Mouse (Mus musculus): Measurements from ENCODE around the gene Lce6a. TPM values are rescaled to one million over a fixed set of nuclear protein-coding genes. Genes with fewer than 3 reads are reported as not detected.

The Lce6a gene
- not detected in 2 replicates for polyA plus RNA-seq (2012; ENCODE audit: insufficient read depth, insufficient read length, missing spikeins)

DNA sequence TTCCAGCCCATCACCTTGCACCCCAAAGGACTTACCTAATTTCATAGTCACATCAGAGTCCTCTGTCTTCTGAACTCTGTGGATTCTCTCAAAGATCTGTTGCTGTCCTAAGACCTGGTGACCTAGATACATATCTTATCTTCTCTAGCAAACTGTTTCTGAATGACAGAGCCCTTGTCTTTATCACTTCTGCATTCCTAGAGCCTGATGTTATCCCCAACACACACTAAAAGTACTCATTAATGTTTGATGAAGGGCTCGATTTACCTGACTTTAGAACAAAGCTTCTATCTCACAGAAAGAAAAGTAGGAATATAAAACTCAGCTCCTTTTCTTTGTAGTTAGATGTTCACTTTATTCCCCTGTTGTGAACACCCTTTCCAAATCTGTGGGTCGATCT, at the start of gene Lce6a:
Gene Lce6a (minus strand): TSS at position 101 of the 400 bp plus-strand sequence.
- Histone ChIP-seq H3K4me1 (ENCODE audit: control insufficient read depth, insufficient read depth, low read length) (no peaks in the 10 kb centered on the region), H3K4me3 (ENCODE audit: insufficient read depth, low read length) (no peak within 1 kb of the TSS), H3K27ac (ENCODE audit: insufficient read depth, low read depth, low read length) (no peak within 1 kb of the TSS)
- TF ChIP-seq POLR2A (IDR thresholded peaks at IDR 0.05; ENCODE audit: borderline replicate concordance, low read depth, low read length) (no peak), CTCF (IDR thresholded peaks at IDR 0.05; ENCODE audit: low read depth, low read length) (no peak)

DNA sequence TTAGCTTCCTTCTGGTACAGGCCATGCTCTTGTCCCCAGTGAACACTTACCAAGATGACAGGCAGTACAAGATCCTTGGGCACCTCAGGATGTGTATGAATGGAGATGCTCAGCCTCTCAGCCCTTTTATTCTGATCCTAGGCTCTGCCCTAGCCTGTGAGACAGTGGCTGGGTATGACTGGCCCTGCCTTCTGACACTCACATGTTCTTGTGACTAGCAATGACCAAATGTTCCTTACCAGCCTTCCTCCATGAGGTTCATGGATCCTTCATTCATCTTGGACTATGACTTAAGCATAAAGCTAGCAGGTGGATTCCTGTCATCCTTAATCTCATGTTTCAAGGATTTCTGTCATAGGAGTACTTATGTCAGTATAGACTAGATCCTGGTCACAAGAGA, 48.8 kb upstream of the Lce6a start, which contains the start of gene Lce1a2:
Gene Lce1a2 (minus strand): TSS at position 101 of the 400 bp plus-strand sequence.
- Histone ChIP-seq H3K27ac (ENCODE audit: insufficient read depth, low read depth, low read length) (no peak within 1 kb of the TSS), H3K4me1 (ENCODE audit: control insufficient read depth, insufficient read depth, low read length) (no peaks in the 10 kb centered on the region), H3K4me3 (ENCODE audit: insufficient read depth, low read length) (no peak within 1 kb of the TSS)
- TF ChIP-seq POLR2A (IDR thresholded peaks at IDR 0.05; ENCODE audit: borderline replicate concordance, low read depth, low read length) (no peak), CTCF (IDR thresholded peaks at IDR 0.05; ENCODE audit: low read depth, low read length) (no peak)

DNA sequence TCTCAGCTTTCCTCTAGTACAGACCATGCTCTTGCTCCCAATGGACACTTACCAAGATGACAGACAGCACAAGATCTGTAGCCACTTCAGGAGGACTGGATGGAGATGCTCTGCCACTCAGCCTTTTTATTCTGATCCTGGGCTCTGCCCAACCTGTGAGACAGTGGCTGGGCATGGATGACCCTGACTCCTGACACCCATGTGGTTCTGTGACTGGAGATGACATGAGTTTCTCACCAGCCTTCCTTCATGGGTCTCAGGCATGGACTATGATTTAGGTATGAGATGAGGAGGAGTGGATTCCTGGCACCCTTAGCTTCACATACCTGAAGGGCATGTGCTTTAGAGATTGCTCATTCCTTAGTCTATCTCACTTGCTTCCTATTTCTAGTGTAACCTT, 35.4 kb upstream of the Lce6a start, which contains the start of gene Lce1b:
Gene Lce1b (minus strand): TSS at position 101 of the 400 bp plus-strand sequence.
- no peak within 1 kb of the TSS for H3K27ac ChIP-seq (ENCODE audit: insufficient read depth, low read depth, low read length)
- TF ChIP-seq CTCF (IDR thresholded peaks at IDR 0.05; ENCODE audit: low read depth, low read length) (no peak), POLR2A (IDR thresholded peaks at IDR 0.05; ENCODE audit: borderline replicate concordance, low read depth, low read length) (no peak)
- H3K4me1 ChIP-seq (ENCODE audit: control insufficient read depth, insufficient read depth, low read length), result no peaks in the 10 kb centered on the region
- no peak within 1 kb of the TSS for H3K4me3 ChIP-seq (ENCODE audit: insufficient read depth, low read length)

DNA sequence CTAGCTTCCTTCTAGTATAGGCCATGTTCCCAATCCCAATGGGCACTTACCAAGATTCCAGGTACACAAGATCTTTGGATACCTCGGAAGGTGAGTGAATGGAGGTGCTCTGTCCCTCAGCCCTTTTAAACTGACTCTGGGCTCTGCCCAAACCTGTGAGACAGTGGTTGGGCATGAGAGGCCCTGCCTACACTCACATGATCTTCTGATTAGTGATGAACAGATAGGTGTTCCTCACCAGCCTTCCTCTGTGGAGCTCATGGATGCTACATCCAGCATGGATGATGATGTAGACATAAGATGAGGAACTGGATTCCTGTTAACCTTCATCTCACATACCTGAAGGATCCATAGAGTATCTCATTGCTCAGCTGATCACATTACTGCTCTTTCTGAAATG, 26.7 kb upstream of the Lce6a start, which contains the start of gene Lce1a1:
Gene Lce1a1 (minus strand): TSS at position 101 of the 400 bp plus-strand sequence.
- Histone ChIP-seq H3K27ac (ENCODE audit: insufficient read depth, low read depth, low read length) (no peak within 1 kb of the TSS), H3K4me1 (ENCODE audit: control insufficient read depth, insufficient read depth, low read length) (no peaks in the 10 kb centered on the region), H3K4me3 (ENCODE audit: insufficient read depth, low read length) (no peak within 1 kb of the TSS)
- no peak for TF ChIP-seq CTCF (IDR thresholded peaks at IDR 0.05; ENCODE audit: low read depth, low read length)

DNA sequence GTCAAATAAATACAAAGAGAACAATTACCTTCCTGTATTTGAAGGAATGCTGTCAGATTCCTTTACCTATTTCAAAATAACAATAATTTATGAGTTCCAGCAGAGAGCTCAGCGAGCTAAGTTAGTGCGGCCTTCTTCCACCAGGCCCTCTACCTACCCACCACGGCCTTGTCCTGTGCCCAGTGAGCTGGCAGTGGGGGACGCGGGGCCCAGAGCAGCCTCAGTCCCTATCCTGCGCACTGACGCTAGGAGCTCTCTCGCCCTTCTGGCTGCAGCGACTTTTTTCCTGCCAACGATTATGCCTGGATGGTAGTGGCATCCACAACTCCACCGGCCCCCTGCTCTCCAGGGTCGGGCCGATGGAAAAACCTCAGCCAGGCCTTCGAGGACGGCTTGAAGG, 18.4 kb upstream of the Lce6a start:
- no peak for TF ChIP-seq POLR2A (IDR thresholded peaks at IDR 0.05; ENCODE audit: borderline replicate concordance, low read depth, low read length)
- TF ChIP-seq CTCF (IDR thresholded peaks at IDR 0.05; ENCODE audit: low read depth, low read length), result no peak
- Histone ChIP-seq H3K27ac (ENCODE audit: insufficient read depth, low read depth, low read length) (no peak overlapping the region), H3K4me1 (ENCODE audit: control insufficient read depth, insufficient read depth, low read length) (no peaks in the 10 kb centered on the region), H3K4me3 (ENCODE audit: insufficient read depth, low read length) (no peak overlapping the region)

DNA sequence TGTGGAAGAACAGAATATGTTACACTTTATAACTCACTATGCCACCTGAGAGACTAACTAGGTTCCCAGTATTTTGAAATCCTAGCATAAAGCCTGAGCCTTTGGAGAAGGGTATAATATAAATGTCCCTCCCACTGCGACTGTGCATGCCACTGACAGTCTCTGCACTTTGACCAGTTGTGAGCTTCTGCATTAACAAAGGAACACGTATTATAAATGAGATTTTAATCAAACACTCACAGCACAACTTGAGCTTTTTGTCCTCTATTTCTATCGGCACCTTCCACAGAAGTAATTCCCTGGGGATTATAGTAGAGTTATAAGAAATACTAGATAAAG, 17.2 kb upstream of the Lce6a start:
- Histone ChIP-seq H3K4me1 (ENCODE audit: control insufficient read depth, insufficient read depth, low read length) (no peaks in the 10 kb centered on the region), H3K4me3 (ENCODE audit: insufficient read depth, low read length) (no peak overlapping the region), H3K27ac (ENCODE audit: insufficient read depth, low read depth, low read length) (no peak overlapping the region)
- TF ChIP-seq POLR2A (IDR thresholded peaks at IDR 0.05; ENCODE audit: borderline replicate concordance, low read depth, low read length), result no peak
- no peak for TF ChIP-seq CTCF (IDR thresholded peaks at IDR 0.05; ENCODE audit: low read depth, low read length)

DNA sequence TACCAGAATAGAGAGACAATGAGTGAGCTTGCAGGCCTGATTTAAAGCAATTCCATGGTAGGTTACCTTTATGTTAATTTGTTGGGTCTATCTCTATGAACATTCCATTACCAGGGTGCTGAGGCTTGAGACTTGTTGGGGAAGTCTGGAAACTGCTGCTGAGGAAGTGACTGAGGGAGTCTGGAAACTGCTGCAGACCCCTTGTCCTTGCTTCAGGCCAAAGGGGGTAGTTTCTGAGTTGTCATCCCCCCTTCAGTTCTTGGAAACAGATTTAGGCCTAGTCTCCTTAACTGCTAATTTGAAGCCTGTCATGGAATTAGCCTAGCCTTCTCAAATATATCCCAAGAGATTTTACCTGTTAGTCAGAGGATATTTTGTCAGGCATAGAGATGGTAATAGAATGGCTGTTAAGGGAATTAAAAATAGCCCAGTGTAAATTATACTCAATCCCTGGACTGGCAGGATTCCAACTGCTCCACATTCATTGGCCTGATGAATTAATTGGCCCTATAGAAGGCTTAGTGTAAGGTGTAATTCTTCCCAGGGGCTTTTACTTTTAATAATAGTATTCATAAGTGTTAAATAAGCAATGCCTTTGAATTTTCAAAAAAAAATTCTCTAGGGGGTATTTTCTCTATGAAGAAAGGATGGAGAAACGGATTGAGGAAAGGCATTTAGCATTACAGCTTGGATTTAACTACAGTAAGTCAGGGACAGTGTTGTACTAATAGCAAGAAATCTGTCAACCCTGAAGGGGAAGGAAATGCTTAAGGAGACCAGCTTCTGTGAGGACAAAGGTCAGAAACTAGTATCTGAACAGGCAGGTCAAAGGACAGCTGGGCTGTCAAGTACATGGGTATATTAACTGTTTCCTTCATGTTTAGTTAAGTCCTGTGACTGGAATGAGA, 16.5 kb upstream of the Lce6a start:
- TF ChIP-seq CTCF (IDR thresholded peaks at IDR 0.05; ENCODE audit: low read depth, low read length) (no peak), POLR2A (IDR thresholded peaks at IDR 0.05; ENCODE audit: borderline replicate concordance, low read depth, low read length) (no peak)

DNA sequence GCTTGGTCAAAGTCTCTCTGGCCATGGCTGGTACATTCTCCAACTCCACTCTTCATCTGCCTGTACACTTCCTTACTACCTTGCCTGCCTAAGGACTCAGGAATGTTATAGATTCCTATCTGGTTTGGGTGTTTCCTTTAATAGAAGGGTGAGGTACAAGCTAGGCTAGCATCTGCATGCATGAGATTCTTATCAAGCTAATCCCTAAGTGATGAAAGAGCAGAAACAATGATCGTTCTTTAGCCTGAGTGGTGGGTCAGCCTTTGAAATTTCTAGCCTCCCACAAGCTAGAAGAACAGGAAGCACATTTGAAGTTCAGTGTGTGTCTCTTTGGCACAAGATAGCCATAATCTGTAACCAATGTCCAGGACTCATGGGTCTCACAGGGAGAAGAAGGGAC, 11.7 kb downstream of the Lce6a start:
- Histone ChIP-seq H3K4me3 (ENCODE audit: insufficient read depth, low read length) (no peak overlapping the region), H3K4me1 (ENCODE audit: control insufficient read depth, insufficient read depth, low read length) (no peaks in the 10 kb centered on the region), H3K27ac (ENCODE audit: insufficient read depth, low read depth, low read length) (no peak overlapping the region)
- TF ChIP-seq CTCF (IDR thresholded peaks at IDR 0.05; ENCODE audit: low read depth, low read length), result no peak
- no peak for TF ChIP-seq POLR2A (IDR thresholded peaks at IDR 0.05; ENCODE audit: borderline replicate concordance, low read depth, low read length)

More for the DNA sequence above, 16.5 kb upstream of the Lce6a start:
- Histone ChIP-seq H3K27ac (ENCODE audit: insufficient read depth, low read depth, low read length) (no peak overlapping the region), H3K4me1 (ENCODE audit: control insufficient read depth, insufficient read depth, low read length) (no peaks in the 10 kb centered on the region), H3K4me3 (ENCODE audit: insufficient read depth, low read length) (no peak overlapping the region)

DNA sequence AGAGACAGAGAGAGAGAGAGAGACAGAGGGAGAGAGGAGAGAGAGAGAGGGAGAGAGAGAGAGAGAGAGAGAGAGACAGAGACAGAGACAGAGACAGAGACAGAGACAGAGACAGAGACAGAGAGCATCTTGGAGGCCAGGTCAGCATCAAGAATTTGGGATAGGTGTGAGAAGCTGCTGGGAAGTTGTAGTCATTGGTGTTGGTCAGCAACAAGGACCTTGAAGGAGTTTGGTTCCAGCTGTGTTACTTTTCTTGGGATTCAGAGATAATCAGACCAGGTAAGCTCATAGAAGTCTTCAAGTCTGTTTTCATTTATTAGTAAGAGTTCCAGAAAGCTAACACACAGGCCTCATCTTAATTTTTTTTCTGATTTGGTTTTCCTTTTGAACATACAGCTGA, 14.1 kb downstream of the Lce6a start, which contains the start of gene 2210017I01Rik:
Gene 2210017I01Rik (minus strand): TSS at position 101 of the 400 bp plus-strand sequence.
- Histone ChIP-seq H3K4me3 (ENCODE audit: insufficient read depth, low read length) (no peak within 1 kb of the TSS), H3K4me1 (ENCODE audit: control insufficient read depth, insufficient read depth, low read length) (no peaks in the 10 kb centered on the region), H3K27ac (ENCODE audit: insufficient read depth, low read depth, low read length) (no peak within 1 kb of the TSS)
- TF ChIP-seq CTCF (IDR thresholded peaks at IDR 0.05; ENCODE audit: low read depth, low read length) (no peak), POLR2A (IDR thresholded peaks at IDR 0.05; ENCODE audit: borderline replicate concordance, low read depth, low read length) (no peak)

DNA sequence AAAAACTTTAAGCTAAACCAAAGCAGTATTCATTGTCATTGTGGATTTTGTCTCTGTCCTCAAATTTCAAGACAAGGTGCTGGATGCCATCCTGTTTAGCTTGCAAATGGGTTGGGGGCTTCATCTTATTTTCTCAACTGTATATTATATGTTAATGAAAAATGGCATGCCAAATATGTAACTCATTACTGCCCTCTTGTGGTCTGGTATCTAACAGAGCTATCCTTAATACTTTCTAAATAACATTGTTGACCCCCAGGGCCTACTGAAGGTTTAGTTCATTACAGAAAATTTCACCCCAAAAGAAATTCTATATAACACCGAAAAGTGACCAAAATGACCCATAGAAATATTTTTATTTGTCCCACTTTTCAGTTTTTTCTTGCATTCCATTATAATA, 19.3 kb downstream of the Lce6a start:
- Histone ChIP-seq H3K27ac (ENCODE audit: insufficient read depth, low read depth, low read length) (no peak overlapping the region), H3K4me1 (ENCODE audit: control insufficient read depth, insufficient read depth, low read length) (no peaks in the 10 kb centered on the region), H3K4me3 (ENCODE audit: insufficient read depth, low read length) (no peak overlapping the region)
- TF ChIP-seq CTCF (IDR thresholded peaks at IDR 0.05; ENCODE audit: low read depth, low read length), result no peak
- TF ChIP-seq POLR2A (IDR thresholded peaks at IDR 0.05; ENCODE audit: borderline replicate concordance, low read depth, low read length), result no peak
